Mouse (Mus musculus): ENCODE measurements around the gene Gm13119. TPM values are rescaled to one million over a fixed set of nuclear protein-coding genes. Genes with fewer than 3 reads are reported as not detected.
"Not testable (repeated sequence)": the region's sequence is repeated elsewhere in the genome, so short reads cannot be mapped to it uniquely, and the experiment has no call there.

The Gm13119 gene
- not detected in 2 replicates for polyA plus RNA-seq (2012; rRNA removed)

GRCm38 (mm10) chr4:144357642-144358041 is at the start of gene Gm13119:
Gene Gm13119, plus strand, starts transcription at chr4:144357942.
- not testable (repeated sequence) for H3K4me3 ChIP-seq (replicated peaks; ENCODE audit: extremely low read depth, low read depth, low read length); DNase-seq; H3K4me1 ChIP-seq (ENCODE audit: control insufficient read depth, insufficient read depth, low read length)
- WGBS: 90% methylated on average over 3 of the region's 3 CpGs

- 64% methylated on average over 2 of the region's 2 CpGs for WGBS
- not testable (repeated sequence) for H3K4me3 ChIP-seq (replicated peaks; ENCODE audit: extremely low read depth, low read depth, low read length); H3K4me1 ChIP-seq (ENCODE audit: control insufficient read depth, insufficient read depth, low read length); DNase-seq
Observed at GRCm38 (mm10) chr4:144312666-144313460, 44.9 kb upstream of the Gm13119 start.

DNA sequence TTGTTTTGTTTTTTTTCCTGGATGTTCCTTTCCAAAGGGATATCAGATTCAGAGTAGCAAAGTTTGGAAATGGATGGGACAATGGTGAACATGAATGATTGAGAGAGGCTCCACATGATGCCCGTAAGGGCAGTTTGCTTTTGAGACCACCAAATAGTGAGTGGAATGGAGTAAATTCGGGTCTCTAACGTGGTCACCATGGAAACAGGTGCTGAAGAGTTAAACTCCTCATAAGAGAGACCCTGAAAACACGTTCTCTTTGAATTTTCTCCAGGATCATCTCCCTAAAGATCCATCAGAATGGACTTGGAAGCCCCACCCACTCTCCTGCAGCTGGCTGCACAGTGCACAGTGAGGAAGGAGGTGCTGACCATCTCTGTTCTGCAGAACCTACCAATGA is 27.8 kb upstream of the Gm13119 start, which contains the start of gene Gm13128:
TSS of gene Gm13128 (plus strand) at position 301 of the 400 bp plus-strand sequence.
- 50% methylated on average over 4 of the region's 4 CpGs for WGBS
- not testable (repeated sequence) for H3K4me1 ChIP-seq (ENCODE audit: control insufficient read depth, insufficient read depth, low read length); H3K4me3 ChIP-seq (replicated peaks; ENCODE audit: extremely low read depth, low read depth, low read length); DNase-seq

- DNase-seq; H3K4me1 ChIP-seq (ENCODE audit: control insufficient read depth, insufficient read depth, low read length); H3K4me3 ChIP-seq (replicated peaks; ENCODE audit: extremely low read depth, low read depth, low read length): not testable (repeated sequence)
- 66% methylated on average over 3 of the region's 3 CpGs for WGBS
Observed at GRCm38 (mm10) chr4:144335856-144336255, 21.9 kb upstream of the Gm13119 start.

GRCm38 (mm10) chr4:144377911-144378310 is 20.2 kb downstream of the Gm13119 start, which contains the start of gene Pramef20:
Gene Pramef20, minus strand, starts transcription at chr4:144377933.
- WGBS: 44% methylated on average over 2 of the region's 2 CpGs
- H3K4me1 ChIP-seq (ENCODE audit: control insufficient read depth, insufficient read depth, low read length): no peaks in the 10 kb centered on the region
- DNase-seq: no peak
- TF ChIP-seq POLR2A (IDR thresholded peaks at IDR 0.05; ENCODE audit: borderline replicate concordance, extremely low read depth, low read depth, low read length) (no peak), CTCF (IDR thresholded peaks at IDR 0.05; ENCODE audit: insufficient read depth, low read length) (no peak)
- no peak within 1 kb of the TSS for H3K4me3 ChIP-seq (replicated peaks; ENCODE audit: extremely low read depth, low read depth, low read length)

DNA sequence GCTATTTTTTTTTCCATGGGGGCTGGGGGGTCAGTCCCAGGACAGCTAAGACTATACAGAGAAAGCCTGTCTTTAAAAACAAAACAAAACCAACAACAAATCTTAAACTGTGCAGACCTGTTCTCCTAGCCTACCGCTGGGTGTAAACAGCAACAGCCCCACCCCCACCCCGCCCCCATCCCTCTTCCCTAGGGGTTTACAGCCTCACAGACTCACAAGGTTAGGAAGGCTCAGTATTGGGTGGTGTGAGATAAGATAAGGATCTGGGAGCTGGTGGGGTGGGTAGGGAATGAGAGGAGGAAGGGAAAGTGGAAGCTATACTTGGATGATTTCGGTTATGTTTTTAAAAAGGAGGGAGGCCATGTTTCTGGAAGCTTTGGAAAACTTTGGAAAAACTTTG is 38.6 kb downstream of the Gm13119 start:
- Histone ChIP-seq H3K4me3 (replicated peaks; ENCODE audit: extremely low read depth, low read depth, low read length) (no peak overlapping the region), H3K4me1 (ENCODE audit: control insufficient read depth, insufficient read depth, low read length) (no peaks in the 10 kb centered on the region)
- WGBS: 32% methylated on average over 3 of the region's 3 CpGs
- TF ChIP-seq POLR2A (IDR thresholded peaks at IDR 0.05; ENCODE audit: borderline replicate concordance, extremely low read depth, low read depth, low read length) (no peak), CTCF (IDR thresholded peaks at IDR 0.05; ENCODE audit: insufficient read depth, low read length) (no peak)
- no peak for DNase-seq

DNA sequence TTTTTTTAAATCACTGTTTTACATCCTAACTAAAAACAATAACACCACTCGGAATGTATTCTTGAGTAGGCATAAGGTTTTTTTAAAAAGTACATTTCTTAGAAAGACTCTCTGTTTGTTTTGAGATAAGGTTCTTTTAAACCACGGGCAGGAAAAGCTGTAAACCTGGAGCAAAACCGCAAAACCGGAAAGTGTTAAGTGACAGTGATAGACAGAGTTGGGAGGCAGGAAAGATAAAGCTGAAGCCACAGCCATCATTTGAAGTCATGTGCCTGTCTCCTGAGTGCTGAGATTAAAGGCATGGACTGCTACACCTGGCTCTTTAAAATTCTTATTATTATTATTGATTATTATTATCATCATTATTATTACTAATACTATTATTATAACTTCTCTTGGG is 45.0 kb downstream of the Gm13119 start:
- 6% methylated on average over 4 of the region's 4 CpGs for WGBS
- Histone ChIP-seq H3K4me1 (ENCODE audit: control insufficient read depth, insufficient read depth, low read length) (no peaks in the 10 kb centered on the region), H3K4me3 (replicated peaks; ENCODE audit: extremely low read depth, low read depth, low read length) (no peak overlapping the region)
- no peak for DNase-seq
- TF ChIP-seq CTCF (IDR thresholded peaks at IDR 0.05; ENCODE audit: insufficient read depth, low read length) (no peak), POLR2A (IDR thresholded peaks at IDR 0.05; ENCODE audit: borderline replicate concordance, extremely low read depth, low read depth, low read length) (no peak)

DNA sequence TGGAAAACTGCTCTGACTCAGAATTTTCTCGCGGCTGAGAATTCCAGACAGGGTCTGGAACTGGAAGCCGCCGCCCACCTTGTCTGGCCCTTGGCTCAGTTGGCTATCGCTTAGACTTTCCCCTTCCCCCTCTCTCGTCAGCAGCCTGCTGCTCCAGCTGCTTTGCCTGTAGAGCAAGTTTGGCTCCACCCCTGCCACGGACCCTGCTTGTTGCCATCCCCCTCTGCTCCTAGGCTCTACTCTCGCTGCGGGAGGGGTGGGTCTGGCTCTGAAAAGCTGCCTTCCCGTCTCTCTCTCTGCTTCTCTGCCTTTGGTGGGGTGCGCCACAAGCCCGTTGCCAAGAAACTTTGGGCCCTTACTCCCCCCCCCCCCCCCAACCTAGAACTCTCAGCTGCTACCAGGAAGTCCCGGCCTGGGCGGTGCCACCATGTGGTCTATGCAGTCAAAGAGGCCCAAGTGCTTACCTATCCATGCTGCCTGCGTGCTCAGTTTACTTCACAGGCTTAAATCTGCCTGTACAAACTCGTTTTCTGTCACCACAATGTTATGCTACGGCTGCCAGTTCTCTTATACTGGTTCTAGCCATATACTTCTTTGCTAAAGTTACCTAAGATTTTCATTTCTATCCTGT is 46.8 kb downstream of the Gm13119 start:
- no peak for TF ChIP-seq CTCF (IDR thresholded peaks at IDR 0.05; ENCODE audit: insufficient read depth, low read length)
- no peak for TF ChIP-seq POLR2A (IDR thresholded peaks at IDR 0.05; ENCODE audit: borderline replicate concordance, extremely low read depth, low read depth, low read length)
- Histone ChIP-seq H3K4me3 (replicated peaks; ENCODE audit: extremely low read depth, low read depth, low read length) (peak overlapping the region; percentile 37), H3K4me1 (ENCODE audit: control insufficient read depth, insufficient read depth, low read length) (no peaks in the 10 kb centered on the region)
- DNase-seq: peak; percentile 13
- WGBS: 3% methylated on average over 17 of the region's 17 CpGs

DNA sequence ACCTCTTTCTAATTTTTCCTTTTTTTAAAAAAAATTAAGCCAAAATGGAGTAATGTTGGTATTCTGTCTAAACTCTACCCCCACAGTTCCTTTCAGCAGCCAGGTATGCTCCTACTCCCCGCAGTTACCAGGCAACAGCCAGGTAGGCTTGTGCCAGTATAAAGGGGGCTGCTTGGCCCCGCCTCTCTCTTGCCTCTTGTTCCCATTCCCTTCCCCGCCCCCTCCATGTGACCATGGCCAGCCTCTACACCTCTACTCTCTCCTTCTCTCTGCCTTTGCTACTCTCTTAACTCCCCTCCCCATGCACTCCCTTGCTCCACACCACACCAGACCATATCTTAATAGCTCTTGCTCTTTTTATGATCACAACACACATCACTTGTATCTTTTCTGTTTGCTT is 48.5 kb downstream of the Gm13119 start:
- 65% methylated on average over 3 of the region's 3 CpGs for WGBS
- no peak for TF ChIP-seq CTCF (IDR thresholded peaks at IDR 0.05; ENCODE audit: insufficient read depth, low read length)
- no peak for TF ChIP-seq POLR2A (IDR thresholded peaks at IDR 0.05; ENCODE audit: borderline replicate concordance, extremely low read depth, low read depth, low read length)
- H3K4me1 ChIP-seq (ENCODE audit: control insufficient read depth, insufficient read depth, low read length): no peaks in the 10 kb centered on the region
- H3K4me3 ChIP-seq (replicated peaks; ENCODE audit: extremely low read depth, low read depth, low read length): no peak overlapping the region
- no peak for DNase-seq

DNA sequence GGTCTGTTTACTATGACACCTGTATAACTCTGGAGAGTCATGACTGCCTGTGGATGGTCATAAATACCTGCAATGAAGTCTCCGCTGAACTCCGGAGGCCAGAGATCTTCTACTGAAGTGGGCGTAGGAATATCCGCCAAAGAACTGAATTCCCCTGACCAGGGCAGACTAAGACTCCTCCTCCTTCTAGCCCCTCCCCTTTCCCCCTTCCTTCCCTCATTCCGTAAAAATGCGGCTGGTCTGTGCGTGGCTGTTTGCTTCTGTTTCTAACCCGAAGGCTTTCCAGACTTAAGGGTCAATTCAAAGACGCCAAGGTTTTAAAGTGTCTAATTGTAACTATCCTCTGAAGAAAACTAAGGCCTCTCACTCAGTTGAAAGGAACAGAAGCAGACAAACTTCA is 50.5 kb downstream of the Gm13119 start, which contains the start of gene Pramef12:
TSS of gene Pramef12 (minus strand) at position 175 of the 400 bp plus-strand sequence.
- no peak for TF ChIP-seq CTCF (IDR thresholded peaks at IDR 0.05; ENCODE audit: insufficient read depth, low read length)
- TF ChIP-seq POLR2A (IDR thresholded peaks at IDR 0.05; ENCODE audit: borderline replicate concordance, extremely low read depth, low read depth, low read length): no peak
- Histone ChIP-seq H3K4me1 (ENCODE audit: control insufficient read depth, insufficient read depth, low read length) (no peaks in the 10 kb centered on the region), H3K4me3 (replicated peaks; ENCODE audit: extremely low read depth, low read depth, low read length) (no peak within 1 kb of the TSS)
- 69% methylated on average over 9 of the region's 9 CpGs for WGBS
- no peak for DNase-seq

Other genes starting within 250 kb of the Gm13119 start
- not detected in 2 replicates for gene Oog3, start 195.3 kb upstream of the Gm13119 start, polyA plus RNA-seq (2012; rRNA removed)
- not detected in 2 replicates for gene Oog2, start 167.2 kb upstream of the Gm13119 start, polyA plus RNA-seq (2012; rRNA removed)
- gene C87977, start 144.6 kb upstream of the Gm13119 start, polyA plus RNA-seq (2012; rRNA removed): not detected in 2 replicates
- gene Pramel5, start 77.5 kb upstream of the Gm13119 start, polyA plus RNA-seq (2012; rRNA removed): not detected in 2 replicates
- gene Gm13128, start 27.7 kb upstream of the Gm13119 start, polyA plus RNA-seq (2012; rRNA removed): not detected in 2 replicates
- gene Pramef20, start 20.0 kb downstream of the Gm13119 start, polyA plus RNA-seq (2012; rRNA removed): not detected in 2 replicates
- gene Pramef12, start 50.5 kb downstream of the Gm13119 start, polyA plus RNA-seq (2012; rRNA removed): 0.50 and 0.75 TPM in 2 replicates
- 0.12 TPM in 1 of 2 replicates, not detected in the other for gene 1700012P22Rik, start 80.8 kb downstream of the Gm13119 start, polyA plus RNA-seq (2012; rRNA removed)
- not detected in 2 replicates for gene Gm9944, start 95.4 kb downstream of the Gm13119 start, polyA plus RNA-seq (2012; rRNA removed)
- gene Aadacl3, start 105.8 kb downstream of the Gm13119 start, polyA plus RNA-seq (2012; rRNA removed): not detected in 2 replicates
- not detected in 2 replicates for gene 9430007A20Rik, start 161.9 kb downstream of the Gm13119 start, polyA plus RNA-seq (2012; rRNA removed)
- gene Gm13124, start 207.2 kb downstream of the Gm13119 start, polyA plus RNA-seq (2012; rRNA removed): not detected in 2 replicates

Data from lung, adult 2 months (tissue).